Mouse (Mus musculus): ENCODE data around the gene Ppt2.

Gene Ppt2

DNA sequence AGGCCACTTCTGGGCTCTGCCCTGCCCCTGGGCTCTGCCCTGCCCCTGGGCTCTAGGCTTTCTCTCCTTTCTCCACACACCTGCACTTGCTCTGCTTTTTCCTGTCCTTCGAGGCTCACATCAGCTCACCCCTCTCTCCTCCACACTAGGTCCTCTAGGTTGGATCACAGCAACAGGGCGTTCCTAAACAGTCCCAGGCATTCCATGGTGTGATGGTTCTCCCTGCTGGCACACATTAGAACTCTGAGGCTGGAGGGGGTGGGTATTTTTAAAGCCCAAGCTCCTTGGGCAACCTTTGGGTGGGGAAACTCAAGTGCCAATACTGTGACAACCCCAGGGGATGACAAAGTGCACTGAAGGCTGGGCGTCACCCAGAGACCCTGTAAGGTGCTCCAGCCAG, 9.1 kb upstream of the Ppt2 start:
- no peak for DNase-seq (ENCODE audit: low spot score)

- no peak for DNase-seq (ENCODE audit: low spot score)
Measured at GRCm38 (mm10) chr17:34635671-34636070, 7.4 kb upstream of the Ppt2 start.

DNA sequence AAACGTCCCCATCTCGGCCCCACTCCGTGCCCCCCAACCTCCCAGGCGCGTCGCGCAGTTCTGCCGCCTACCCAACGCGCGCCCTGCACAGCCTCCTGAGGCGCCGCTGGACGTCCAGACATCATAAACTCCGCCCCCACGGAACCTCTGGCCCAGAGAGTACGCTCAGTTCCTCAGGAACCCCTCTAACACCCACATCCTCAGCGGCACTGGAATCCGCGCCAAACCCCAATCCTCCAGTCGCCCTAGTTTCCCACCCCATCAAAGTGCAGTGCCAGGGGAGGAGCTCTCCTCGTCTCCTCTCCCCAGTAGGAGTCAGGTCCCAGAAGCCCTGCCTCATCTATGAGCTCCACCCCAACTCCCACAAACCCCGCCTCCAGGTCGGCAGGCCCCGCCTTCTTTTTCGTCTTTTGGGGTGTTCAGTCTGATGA, 4.0 kb upstream of the Ppt2 start:
- peak; percentile 77 for DNase-seq (ENCODE audit: low spot score)

DNA sequence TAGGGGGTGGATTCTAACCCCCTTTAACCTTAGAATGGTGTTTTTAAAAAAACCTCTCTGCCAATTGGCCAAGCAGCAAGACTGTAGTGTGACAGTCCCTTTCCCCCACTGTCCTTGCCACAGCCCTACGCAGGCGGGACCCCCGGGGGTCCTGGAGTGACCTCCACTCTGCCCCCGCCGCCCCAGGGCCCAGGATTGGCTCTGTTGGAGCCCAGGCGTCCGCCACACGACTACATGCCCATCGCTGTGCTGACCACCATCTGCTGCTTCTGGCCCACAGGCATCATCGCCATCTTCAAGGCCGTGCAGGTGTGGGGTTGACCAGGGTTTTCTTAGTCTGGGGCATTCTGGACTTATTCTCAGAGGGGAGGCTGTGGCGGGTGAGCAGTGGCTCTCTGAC, 3.3 kb upstream of the Ppt2 start:
- no peak for DNase-seq (ENCODE audit: low spot score)

GRCm38 (mm10) chr17:34630761-34631301, 2.5 kb upstream of the Ppt2 start:
- DNase-seq (ENCODE audit: low spot score), result no peak

DNA sequence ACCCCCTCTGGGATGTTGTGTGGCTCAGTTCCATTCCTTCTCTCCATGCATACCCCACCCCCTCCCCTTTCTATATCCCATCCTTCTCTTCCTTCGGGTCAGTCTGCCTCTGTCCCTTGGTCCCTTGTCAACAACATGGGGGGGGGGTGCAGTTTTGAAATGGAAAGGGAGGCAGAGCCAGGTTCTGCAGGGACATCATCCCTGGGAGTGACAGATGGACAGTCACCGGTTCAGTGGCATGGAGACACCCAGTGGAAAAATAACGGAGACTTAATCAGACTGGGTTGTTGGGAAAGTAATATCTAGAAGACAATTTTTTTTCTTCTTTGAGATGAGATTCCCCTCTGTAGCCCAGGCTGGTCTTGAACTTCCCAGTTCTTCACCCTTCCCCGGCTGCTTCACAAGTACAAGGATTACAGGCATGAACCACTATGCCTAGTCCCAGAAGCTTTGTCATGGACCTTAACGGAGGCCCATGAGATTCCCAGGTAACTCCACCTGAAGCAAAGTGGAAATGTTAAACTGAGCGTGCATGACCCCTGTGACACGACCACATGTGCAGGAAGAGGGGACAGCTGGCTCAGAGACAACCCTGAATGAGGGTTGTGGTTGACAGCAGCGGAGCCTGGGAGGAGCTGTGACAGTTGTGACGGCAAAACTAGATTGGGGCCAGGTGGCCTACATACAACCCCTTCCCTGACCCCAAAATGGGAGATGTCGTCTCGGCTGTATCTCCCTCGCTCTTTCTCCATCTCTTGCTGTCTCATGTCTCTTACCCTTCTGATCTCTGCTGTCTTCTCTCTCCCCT, 1.7 kb upstream of the Ppt2 start:
- no peak for DNase-seq (ENCODE audit: low spot score)

DNA sequence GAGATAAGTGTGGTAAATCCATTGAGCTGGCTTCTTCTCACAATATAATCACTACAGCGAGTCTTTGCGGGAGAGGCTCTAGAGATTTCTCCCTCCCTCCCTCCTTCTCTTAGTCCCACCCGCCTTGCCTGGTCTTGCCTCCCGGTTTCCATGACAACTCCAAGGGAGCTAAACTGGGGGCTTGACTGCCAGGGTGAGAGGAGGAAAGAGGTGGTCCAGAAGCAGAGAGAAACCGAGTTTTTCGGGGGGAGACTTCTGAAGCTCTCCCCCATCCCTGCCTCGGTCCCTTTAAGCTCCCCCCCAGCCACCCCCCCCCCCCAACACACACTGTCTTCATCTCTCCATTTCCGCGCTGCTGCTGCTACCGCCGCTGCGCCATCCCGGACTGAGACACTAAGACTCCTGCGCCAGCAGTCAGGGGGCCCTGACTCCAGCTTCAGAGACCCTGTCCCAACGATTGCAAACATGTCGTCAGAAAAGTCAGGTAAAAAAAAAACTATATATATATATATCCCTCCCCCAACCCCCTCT, 976 bp upstream of the Ppt2 start, which contains the start of gene Prrt1:
TSS of gene Prrt1 (plus strand) at position 313 of the 531 bp plus-strand sequence.
- no peak for DNase-seq (ENCODE audit: low spot score)

DNA sequence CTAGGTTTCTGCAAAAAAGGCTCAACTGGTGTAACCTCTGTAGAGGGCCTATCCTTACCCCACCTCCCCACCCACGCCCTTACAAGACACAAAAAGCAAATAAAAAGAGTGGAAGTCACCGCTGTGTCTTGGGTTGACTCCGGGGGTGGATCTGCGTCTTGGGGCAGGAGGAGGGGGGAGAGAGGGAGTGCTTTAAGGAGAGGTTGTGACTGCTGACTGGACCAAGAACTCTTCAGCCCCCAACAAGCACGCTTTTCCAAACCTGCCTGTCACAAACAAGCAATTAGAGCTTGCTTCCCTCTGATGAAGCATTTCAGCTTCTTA, 296 bp upstream of the Ppt2 start:
- no peak for DNase-seq (ENCODE audit: low spot score)

- DNase-seq (ENCODE audit: low spot score), result peak; percentile 84
Measured at GRCm38 (mm10) chr17:34627093-34627942, 992 bp downstream of the Ppt2 start.

GRCm38 (mm10) chr17:34626773-34627092, 1.6 kb downstream of the Ppt2 start:
- DNase-seq (ENCODE audit: low spot score), result no peak

- no peak for DNase-seq (ENCODE audit: low spot score)
Measured at GRCm38 (mm10) chr17:34626062-34626772, 2.1 kb downstream of the Ppt2 start.

- DNase-seq (ENCODE audit: low spot score), result no peak
Measured at GRCm38 (mm10) chr17:34624981-34625380, 3.3 kb downstream of the Ppt2 start.

GRCm38 (mm10) chr17:34623161-34623560, 5.1 kb downstream of the Ppt2 start:
- no peak for DNase-seq (ENCODE audit: low spot score)

GRCm38 (mm10) chr17:34621006-34621405, 7.3 kb downstream of the Ppt2 start:
- DNase-seq (ENCODE audit: low spot score), result no peak

DNA sequence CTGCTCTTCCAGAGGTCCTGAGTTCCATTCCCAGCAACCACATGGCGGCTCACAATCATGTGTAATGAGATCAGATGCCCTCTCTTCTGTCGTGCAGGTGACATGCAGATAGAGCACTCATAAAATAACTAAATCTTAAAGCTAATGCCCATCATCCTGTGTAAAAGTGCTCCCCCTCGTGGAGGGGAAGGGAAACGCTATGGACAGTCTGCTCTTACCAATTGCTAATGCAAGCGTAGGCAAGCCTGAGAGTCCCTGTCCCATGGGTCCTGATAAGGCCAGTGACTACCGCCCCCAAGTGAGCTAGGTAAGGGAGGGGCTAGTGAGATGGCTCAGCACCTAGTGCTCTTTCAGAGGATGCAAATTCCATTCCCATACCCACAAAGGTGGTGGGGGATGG, 9.3 kb downstream of the Ppt2 start:
- no peak for DNase-seq (ENCODE audit: low spot score)

GRCm38 (mm10) chr17:34615871-34616270, 12.4 kb downstream of the Ppt2 start, which contains the start of gene Egfl8:
Gene Egfl8, minus strand, starts transcription at chr17:34615971.
- DNase-seq (ENCODE audit: low spot score), result no peak

- no peak for DNase-seq (ENCODE audit: low spot score)
Measured at GRCm38 (mm10) chr17:34613830-34614229, 14.5 kb downstream of the Ppt2 start.

GRCm38 (mm10) chr17:34613054-34613645, 15.2 kb downstream of the Ppt2 start:
- DNase-seq (ENCODE audit: low spot score), result no peak

DNA sequence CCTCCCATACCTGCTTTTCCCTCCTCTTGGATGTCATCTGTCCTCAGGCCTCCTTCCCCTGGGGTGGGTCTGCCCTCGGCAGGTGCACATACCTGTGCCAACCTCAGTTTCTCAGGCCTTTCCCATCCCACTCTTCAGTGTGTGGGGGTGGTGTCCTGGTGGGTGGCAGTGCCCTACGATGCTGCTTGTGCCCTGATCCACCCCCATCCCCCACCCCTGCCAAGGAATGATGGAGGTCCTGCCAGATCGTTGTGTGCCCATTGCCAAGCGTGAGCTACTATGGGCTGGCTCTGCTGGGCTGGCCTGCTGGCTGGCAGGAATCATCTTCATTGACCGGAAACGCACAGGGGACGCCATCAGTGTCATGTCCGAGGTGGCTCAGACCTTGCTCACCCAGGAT, 17.3 kb downstream of the Ppt2 start:
- no peak for DNase-seq (ENCODE audit: low spot score)

DNA sequence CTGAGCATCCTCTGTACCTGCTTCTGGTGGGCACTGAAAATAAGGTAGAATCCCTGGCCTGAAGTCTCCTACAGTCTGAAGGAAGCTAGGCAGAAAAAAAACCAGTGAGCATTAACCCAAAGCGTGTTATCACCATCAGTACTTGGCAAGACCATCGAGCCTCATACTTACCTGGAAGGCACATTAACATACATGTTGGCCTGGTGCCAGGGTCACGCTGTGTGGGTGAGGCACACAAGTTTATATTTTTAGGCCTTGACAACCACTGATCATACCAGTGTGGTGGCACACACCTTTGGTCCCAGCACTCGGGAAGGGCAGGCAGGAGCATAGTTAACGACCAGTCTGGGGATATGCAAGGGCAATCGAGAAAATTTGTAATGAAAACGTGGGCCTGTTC, 20.3 kb downstream of the Ppt2 start:
- DNase-seq (ENCODE audit: low spot score), result no peak

DNA sequence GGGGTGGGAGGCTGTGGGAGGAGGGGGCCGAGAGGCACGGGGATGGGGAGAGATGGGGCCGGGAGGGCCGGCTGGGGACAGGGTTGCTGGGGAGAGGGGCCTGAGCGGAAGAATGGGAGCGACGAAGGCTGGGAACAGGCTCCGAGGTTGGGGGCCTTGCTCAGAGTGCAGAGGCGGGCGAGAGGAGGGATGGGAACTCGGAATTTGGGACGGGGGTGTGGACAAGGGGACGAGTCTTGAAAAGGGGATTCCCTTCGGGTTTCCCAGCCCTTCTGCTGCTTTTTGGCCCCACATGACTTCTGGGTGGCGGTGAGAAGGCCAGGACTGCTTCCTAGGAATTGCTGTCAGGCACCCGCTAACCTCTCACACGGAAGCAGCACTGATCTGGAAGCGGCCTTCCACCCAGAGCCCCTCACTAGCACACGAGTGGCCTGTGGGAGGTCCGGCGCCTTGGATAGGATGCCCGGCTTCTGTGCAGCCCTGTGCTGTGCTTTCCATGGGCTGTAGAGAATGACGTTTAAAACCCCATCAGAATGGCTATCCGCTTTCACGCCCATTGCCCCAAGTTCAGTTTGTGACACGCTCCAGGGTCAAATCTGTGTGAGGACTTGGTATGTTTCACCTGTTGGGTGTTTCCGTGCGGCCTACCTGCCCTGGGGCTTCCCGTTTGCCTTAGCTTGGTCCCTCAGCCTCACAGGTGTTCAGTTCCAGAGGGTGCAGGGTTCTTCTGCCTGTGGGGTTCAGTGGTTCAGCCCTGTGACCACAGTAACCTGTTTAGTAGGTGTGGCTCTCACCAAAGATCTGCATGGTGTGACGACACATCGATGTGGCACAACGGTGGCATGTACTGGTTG, 21.9 kb downstream of the Ppt2 start:
- DNase-seq (ENCODE audit: low spot score), result no peak

Data from ovary, adult 18-20 months (tissue).